14 mouse cellular contexts compared by ENCODE assay signal in the genomic region with DNA sequence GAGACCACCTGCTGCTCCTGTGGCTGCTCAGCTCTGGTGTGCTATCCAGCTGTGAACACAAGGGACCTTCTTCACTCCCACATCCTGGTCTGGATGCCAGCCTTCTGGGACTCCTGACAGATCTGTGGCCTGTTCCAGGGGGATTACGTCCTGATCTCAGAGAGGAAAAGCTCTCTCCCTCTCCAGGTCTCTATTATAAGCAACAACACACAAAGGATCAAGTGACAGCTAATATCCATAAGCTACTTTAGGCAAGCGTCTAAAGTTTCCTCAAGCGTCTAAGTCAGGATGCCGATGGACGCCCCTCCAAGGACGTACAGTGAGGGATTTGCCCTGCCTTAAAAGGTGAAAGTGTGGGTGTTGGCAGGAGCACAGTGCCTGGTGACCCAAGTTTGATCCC. TPM values are rescaled to one million over a fixed set of nuclear protein-coding genes. Genes with fewer than 3 reads are reported as not detected.
DNase-seq lines count a peak whose midpoint lies in the region; ATAC-seq and TF ChIP-seq lines count a peak whose summit lies in the region.
"Had no signal": no experiment of that assay in that cellular context is flagged by ENCODE, and none has a peak within 500 bp of the region (broad histone marks: within the 10 kb centered on the region; RNA-seq: fewer than 3 reads in every experiment).

No protein-coding gene starts in this region.

- ATAC-seq in cerebellum, adult (ENCODE audit: insufficient number of reproducible peaks, low FRiP score, low TSS enrichment): no peak
- ATAC-seq in kidney, embryonic 14.5 days (ENCODE audit: low FRiP score, low TSS enrichment): no peak
- ATAC-seq in neural tube, embryonic 13.5 days (ENCODE audit: low read depth): no peak
- no peak for ATAC-seq in stomach, embryonic 16.5 days (ENCODE audit: insufficient read depth, low FRiP score)
- ATAC-seq: activated CD4-positive, CD25-positive, alpha-beta regulatory T cell, adult 4 months; forebrain, embryonic 16.5 days had no signal

- no peak overlapping the region for H3K4me3 ChIP-seq in cerebellum, adult 2 months (replicated peaks; ENCODE audit: insufficient read depth, low read depth, low read length)
- H3K4me3 ChIP-seq in kidney, embryonic 14.5 days (ENCODE audit: low read length): no peak overlapping the region
- no peak overlapping the region for H3K4me3 ChIP-seq in neural tube, embryonic 13.5 days
- H3K4me3 ChIP-seq in stomach, embryonic 16.5 days (replicated peaks; ENCODE audit: low read length): no peak overlapping the region
- H3K4me3 ChIP-seq: hindbrain, embryonic 15.5 days; neural tube, embryonic 12.5 days had no signal

- DNase-seq in cerebellum, adult 2 months: no peak
- no peak for DNase-seq in kidney, adult 9 months
- no peak for DNase-seq in neural tube, embryonic 10.5 days (ENCODE audit: extremely low spot score, low spot score)
- DNase-seq in spleen, postnatal 10 days (ENCODE audit: low spot score in 2 of 2): no peak
- DNase-seq: gastrocnemius, postnatal 36 days; right cerebral cortex, postnatal 14 days had no signal

- no peak for TF ChIP-seq POLR2A in cerebellum, adult 2 months (IDR thresholded peaks at IDR 0.05; ENCODE audit: borderline replicate concordance, insufficient read depth, low read length)

- no peaks in the 10 kb centered on the region for H3K36me3 ChIP-seq in kidney, embryonic 14.5 days (ENCODE audit: control insufficient read depth, insufficient read depth, low read length)
- H3K36me3 ChIP-seq in neural tube, embryonic 13.5 days: peaks cover 21% of the 10 kb centered on the region; the same call in 1 of the 2 replicates
- no peaks in the 10 kb centered on the region for H3K36me3 ChIP-seq in stomach, embryonic 16.5 days (ENCODE audit: control insufficient read depth, insufficient read depth, low read length)
- H3K36me3 ChIP-seq: neural tube, embryonic 12.5 days had no signal

- TF ChIP-seq CTCF in cerebellum, adult 2 months (IDR thresholded peaks at IDR 0.05; ENCODE audit: borderline replicate concordance, insufficient read depth, low read depth, low read length): no peak

- H3K27ac ChIP-seq in cerebellum, adult 2 months (ENCODE audit: insufficient read depth, low read length): peak overlapping the region; percentile 86
- H3K27ac ChIP-seq in kidney, embryonic 14.5 days (ENCODE audit: low read depth, low read length): peak overlapping the region; percentile 73; the same call in 1 of the 2 replicates
- 0 out of 2 replicates have a peak overlapping the region, but pooled peaks have one; percentile 20 for H3K27ac ChIP-seq in neural tube, embryonic 13.5 days (replicated peaks)
- H3K27ac ChIP-seq in stomach, embryonic 16.5 days (ENCODE audit: low read length): peak overlapping the region; percentile 70
- H3K27ac ChIP-seq: neural tube, embryonic 12.5 days had no signal

- no peak overlapping the region for H3K9ac ChIP-seq in kidney, embryonic 14.5 days (ENCODE audit: low read depth, low read length)
- no peak overlapping the region for H3K9ac ChIP-seq in neural tube, embryonic 13.5 days
- no peak overlapping the region for H3K9ac ChIP-seq in stomach, embryonic 16.5 days (ENCODE audit: low read length)
- H3K9ac ChIP-seq: hindbrain, embryonic 15.5 days; neural tube, embryonic 12.5 days had no signal

- 65% methylated on average over 6 of the region's 6 CpGs for WGBS in cerebellum, adult 2 months
- 16% methylated on average over 6 of the region's 6 CpGs for WGBS in kidney, embryonic 14.5 days
- WGBS in neural tube, embryonic 13.5 days: 68% methylated on average over 6 of the region's 6 CpGs
- WGBS in stomach, embryonic 16.5 days: 24% methylated on average over 6 of the region's 6 CpGs

- H3K27me3 ChIP-seq in cerebellum, adult 2 months (ENCODE audit: control insufficient read depth, insufficient read depth, low read length): no peaks in the 10 kb centered on the region
- H3K27me3 ChIP-seq in kidney, embryonic 14.5 days (ENCODE audit: control insufficient read depth, insufficient read depth, low read length): no peaks in the 10 kb centered on the region
- H3K27me3 ChIP-seq in neural tube, embryonic 13.5 days: no peaks in the 10 kb centered on the region
- no peaks in the 10 kb centered on the region for H3K27me3 ChIP-seq in stomach, embryonic 16.5 days (ENCODE audit: control insufficient read depth, insufficient read depth, low read length)
- H3K27me3 ChIP-seq: hindbrain, embryonic 15.5 days; neural tube, embryonic 12.5 days had no signal

- peaks cover 64% of the 10 kb centered on the region for H3K4me1 ChIP-seq in cerebellum, adult 2 months (ENCODE audit: control insufficient read depth, insufficient read depth, low read length)
- peaks cover 37% of the 10 kb centered on the region for H3K4me1 ChIP-seq in kidney, embryonic 14.5 days (ENCODE audit: control insufficient read depth, insufficient read depth, low read length)
- peaks cover 41% of the 10 kb centered on the region for H3K4me1 ChIP-seq in neural tube, embryonic 13.5 days (replicated peaks)
- H3K4me1 ChIP-seq in stomach, embryonic 16.5 days (ENCODE audit: control insufficient read depth, insufficient read depth, low read length): peaks cover 31% of the 10 kb centered on the region

- no peak overlapping the region for H3K4me2 ChIP-seq in kidney, embryonic 14.5 days (replicated peaks; ENCODE audit: low read depth, low read length)
- H3K4me2 ChIP-seq in neural tube, embryonic 13.5 days: no peak overlapping the region
- no peak overlapping the region for H3K4me2 ChIP-seq in stomach, embryonic 16.5 days (ENCODE audit: low read depth, low read length)
- H3K4me2 ChIP-seq: hindbrain, embryonic 15.5 days; neural tube, embryonic 12.5 days had no signal

- H3K9me3 ChIP-seq in kidney, embryonic 14.5 days (ENCODE audit: control insufficient read depth, low read length): 0 out of 2 replicates have a peak, but pooled peaks cover 2% of the 10 kb centered on the region
- no peaks in the 10 kb centered on the region for H3K9me3 ChIP-seq in neural tube, embryonic 13.5 days
- no peaks in the 10 kb centered on the region for H3K9me3 ChIP-seq in stomach, embryonic 16.5 days (replicated peaks; ENCODE audit: control insufficient read depth, low read length)
- H3K9me3 ChIP-seq: hindbrain, embryonic 15.5 days; neural tube, embryonic 12.5 days had no signal

RNA-seq across cellular contexts. Expression of a gene that starts 32.6 kb away (rescaled TPM):
- 94.5 and 109 TPM in 2 replicates for polyA plus RNA-seq in cerebellum, adult 2 months (2012; rRNA removed)
- polyA plus RNA-seq in kidney, embryonic 14.5 days (2014; fragmentation: Nextera tagmentation; extraction: Ambion mirVana): 63.4 and 73.8 TPM in 2 replicates
- 76.3 and 84.2 TPM in 2 replicates for polyA plus RNA-seq in neural tube, embryonic 13.5 days (2015; fragmentation: Nextera tagmentation; extraction: Ambion mirVana)
- polyA plus RNA-seq in stomach, embryonic 16.5 days (2015; fragmentation: Nextera tagmentation; extraction: Ambion mirVana): 58.4 and 60.1 TPM in 2 replicates

RNA-seq across cellular contexts. Expression of a gene that starts 59.8 kb away (rescaled TPM):
- polyA plus RNA-seq in cerebellum, adult 2 months (2012; rRNA removed): 87.2 and 106 TPM in 2 replicates
- polyA plus RNA-seq in kidney, embryonic 14.5 days (2014; fragmentation: Nextera tagmentation; extraction: Ambion mirVana): 24.0 and 24.5 TPM in 2 replicates
- 11.3 and 12.2 TPM in 2 replicates for polyA plus RNA-seq in neural tube, embryonic 13.5 days (2015; fragmentation: Nextera tagmentation; extraction: Ambion mirVana)
- polyA plus RNA-seq in stomach, embryonic 16.5 days (2015; fragmentation: Nextera tagmentation; extraction: Ambion mirVana): 17.7 and 17.9 TPM in 2 replicates

Comparison
In these comparisons a context has a peak if more than half of its experiments do, and no peak if none do; other contexts are left out.
1. H3K27ac ChIP-seq: peak in every context shown above with its lines; median percentile 86 in cerebellum, adult 2 months; 73 in kidney, embryonic 14.5 days; 70 in stomach, embryonic 16.5 days; 20 in neural tube, embryonic 13.5 days.